Mouse (Mus musculus) gastrocnemius, postnatal 25 days (tissue): Measurements from ENCODE around the gene Pax4. TPM values are rescaled to one million over a fixed set of nuclear protein-coding genes. Genes with fewer than 3 reads are reported as not detected.

Experiments used
- DNase-seq: peaks from one replicate; pipeline ENCODE4 v3.0.0; 2022
- long read RNA-seq, 2 experiments: library from polyadenylated mRNA; stranded (forward); transcript quantifications; one replicate each; pipeline ENCODE4 v2.0.0; 2021
- total RNA-seq, 2 experiments: library from RNA; stranded (reverse); gene quantifications; 1 replicate in 1 of 2; 2 replicates in 1 of 2; pipeline ENCODE4 v1.2.3; 2021

Pax4 gene
- total RNA-seq = not detected
- long read RNA-seq, experiment 1 = 0 reads
- long read RNA-seq, experiment 2 = 0 reads

GRCm38 (mm10) chr6:28449253-28449652, at the start of gene Pax4:
Pax4 (minus strand) TSS chr6:28449353.
- DNase-seq = no peak

- peak; percentile 10 for DNase-seq
Observed at GRCm38 (mm10) chr6:28497837-28498236, 48.7 kb upstream of the Pax4 start.

- no peak for DNase-seq
Observed at GRCm38 (mm10) chr6:28491198-28491597, 42.0 kb upstream of the Pax4 start.

DNA sequence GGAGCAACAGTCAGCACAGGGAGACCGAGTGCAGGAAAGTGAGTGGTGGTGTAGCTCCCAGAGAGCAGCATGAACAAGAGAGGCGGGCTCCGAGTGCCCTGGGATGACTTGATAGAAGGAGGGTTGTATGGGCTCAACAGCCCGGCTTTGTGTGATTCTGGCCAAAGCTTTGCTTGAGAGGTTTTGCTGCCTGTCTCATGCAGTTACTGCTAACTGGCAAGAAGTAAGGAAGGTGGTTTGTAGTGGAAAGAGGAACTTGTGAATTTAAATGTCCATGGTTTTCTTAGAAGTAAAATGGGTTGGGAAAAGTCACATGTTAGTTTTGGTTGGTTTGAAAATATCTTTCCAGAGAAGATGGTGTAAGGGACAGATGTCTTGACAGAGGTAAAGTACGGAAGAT, 41.5 kb upstream of the Pax4 start:
- no peak for DNase-seq

DNA sequence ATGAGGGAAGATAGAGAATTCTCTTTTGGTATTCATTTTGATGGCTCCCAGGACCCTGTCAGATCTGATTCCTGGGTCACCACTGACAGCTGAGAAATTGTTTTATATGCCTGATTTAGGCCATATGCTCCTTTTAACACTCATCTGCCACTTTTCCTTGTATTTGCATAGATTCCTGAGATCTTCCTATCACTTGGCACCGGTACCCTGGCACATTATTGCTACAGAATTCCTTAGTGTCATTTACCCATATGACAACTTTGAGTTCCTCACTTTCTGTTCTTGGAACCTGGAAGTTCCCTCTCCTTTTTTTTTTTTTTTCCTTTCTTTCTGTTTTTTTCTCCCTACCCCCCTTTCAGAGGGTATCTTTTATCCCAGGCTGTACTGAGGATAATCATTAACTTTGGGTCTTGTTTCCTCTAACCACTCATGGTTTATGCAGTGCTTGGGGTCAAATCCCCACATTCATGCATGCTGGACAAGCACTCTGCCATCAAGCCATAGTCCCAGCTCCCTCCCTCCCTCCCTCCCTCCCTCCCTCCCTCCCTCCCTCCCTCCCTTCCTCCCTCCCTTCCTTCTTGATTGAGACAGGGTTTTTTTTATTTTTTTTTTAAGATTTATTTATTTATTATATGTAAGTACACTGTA, 39.2 kb upstream of the Pax4 start:
- no peak for DNase-seq

DNA sequence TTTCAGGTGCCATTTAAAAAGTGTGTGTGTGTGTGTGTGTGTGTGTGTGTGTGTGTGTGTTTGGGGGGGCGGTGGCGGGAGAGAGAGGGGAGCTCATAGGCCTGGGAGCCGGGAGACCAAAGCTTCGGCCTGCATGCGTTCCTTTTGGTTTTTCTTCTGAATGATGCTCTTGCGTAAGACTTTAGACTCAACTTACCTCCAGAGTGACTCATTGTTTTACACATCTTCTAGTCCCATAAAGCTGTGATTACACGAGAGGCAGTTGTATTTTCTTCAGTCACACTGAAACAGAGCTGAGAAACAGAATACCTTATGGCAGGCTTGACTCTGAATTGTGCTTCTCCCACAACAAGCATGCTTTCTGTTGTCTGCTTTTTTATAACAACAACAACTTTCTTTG, 37.8 kb upstream of the Pax4 start:
- DNase-seq = no peak

GRCm38 (mm10) chr6:28486471-28486870, 37.3 kb upstream of the Pax4 start:
- no peak for DNase-seq

GRCm38 (mm10) chr6:28486008-28486407, 36.9 kb upstream of the Pax4 start:
- no peak for DNase-seq

DNA sequence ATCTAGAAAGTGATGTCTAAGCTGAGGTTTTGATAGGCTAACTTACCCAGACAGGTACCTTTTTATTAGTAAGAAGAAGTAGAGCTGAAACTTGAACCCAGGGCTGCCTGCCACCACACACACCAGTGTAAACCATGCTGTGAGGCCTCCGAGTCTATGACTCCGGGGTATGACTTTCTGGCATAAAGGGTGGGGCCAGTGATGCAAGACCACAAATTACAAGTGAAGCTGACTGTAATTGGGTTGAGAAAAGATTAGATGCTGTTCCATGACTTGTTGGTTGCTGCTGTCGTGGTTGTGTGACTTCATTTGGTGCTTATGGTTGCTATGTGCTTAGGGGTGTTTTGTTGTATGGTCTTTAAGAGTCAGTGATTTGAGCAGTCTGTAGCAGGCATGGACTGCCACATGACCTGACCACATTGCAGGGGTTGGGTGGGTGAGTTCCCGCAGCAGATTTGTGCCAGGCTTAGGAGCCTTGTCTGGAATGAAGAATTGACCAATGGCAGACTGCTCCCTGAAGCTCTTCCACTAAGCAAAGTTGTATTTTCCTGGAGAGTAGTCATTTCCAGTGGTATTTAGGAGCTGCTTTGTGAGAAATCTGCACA, 33.7 kb upstream of the Pax4 start:
- DNase-seq = no peak

DNA sequence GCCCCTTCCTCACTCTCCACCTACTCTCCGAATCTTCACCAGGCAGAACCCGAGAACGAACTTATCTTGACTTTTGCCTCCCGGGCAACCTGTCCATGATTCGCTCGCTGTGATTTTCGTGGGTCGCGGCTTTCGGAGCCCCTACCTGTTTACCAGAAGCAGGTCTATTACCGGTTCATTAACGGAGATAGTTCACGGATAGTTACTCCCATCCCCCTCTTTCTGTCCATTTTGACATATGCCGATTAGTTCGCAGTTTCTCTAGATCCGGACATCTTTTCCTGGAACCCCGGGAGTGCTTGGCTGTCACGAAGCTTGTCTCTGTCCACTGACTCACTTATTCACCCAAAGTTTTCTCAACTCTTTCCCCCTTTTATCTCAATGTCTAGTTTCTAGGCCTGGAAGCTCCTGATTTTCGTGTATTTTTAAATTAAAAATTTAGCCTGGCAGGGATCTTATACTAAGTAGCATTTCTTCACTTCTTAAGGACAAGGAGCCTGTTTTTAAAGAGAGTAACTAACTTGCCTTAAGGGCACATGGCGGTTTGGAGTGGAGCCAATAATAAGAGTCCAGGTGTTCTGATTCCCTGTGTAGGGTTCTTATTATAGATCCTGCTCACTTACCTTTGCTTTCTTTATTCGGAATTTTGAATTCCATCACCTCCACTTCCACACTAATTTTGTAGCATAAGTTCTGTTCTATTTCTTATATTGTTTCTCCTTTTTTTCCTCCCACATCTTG, 31.8 kb upstream of the Pax4 start:
- no peak for DNase-seq

GRCm38 (mm10) chr6:28479865-28480751, 31.0 kb upstream of the Pax4 start:
- peak; percentile 99 for DNase-seq

GRCm38 (mm10) chr6:28474839-28475238, 25.7 kb upstream of the Pax4 start, which contains the start of gene Snd1:
Snd1 (plus strand) TSS chr6:28475139.
- DNase-seq = no peak

GRCm38 (mm10) chr6:28474211-28474610, 25.1 kb upstream of the Pax4 start:
- DNase-seq = no peak

GRCm38 (mm10) chr6:28471284-28472035, 22.3 kb upstream of the Pax4 start:
- no peak for DNase-seq

- no peak for DNase-seq
Observed at GRCm38 (mm10) chr6:28470621-28471020, 21.5 kb upstream of the Pax4 start.

DNA sequence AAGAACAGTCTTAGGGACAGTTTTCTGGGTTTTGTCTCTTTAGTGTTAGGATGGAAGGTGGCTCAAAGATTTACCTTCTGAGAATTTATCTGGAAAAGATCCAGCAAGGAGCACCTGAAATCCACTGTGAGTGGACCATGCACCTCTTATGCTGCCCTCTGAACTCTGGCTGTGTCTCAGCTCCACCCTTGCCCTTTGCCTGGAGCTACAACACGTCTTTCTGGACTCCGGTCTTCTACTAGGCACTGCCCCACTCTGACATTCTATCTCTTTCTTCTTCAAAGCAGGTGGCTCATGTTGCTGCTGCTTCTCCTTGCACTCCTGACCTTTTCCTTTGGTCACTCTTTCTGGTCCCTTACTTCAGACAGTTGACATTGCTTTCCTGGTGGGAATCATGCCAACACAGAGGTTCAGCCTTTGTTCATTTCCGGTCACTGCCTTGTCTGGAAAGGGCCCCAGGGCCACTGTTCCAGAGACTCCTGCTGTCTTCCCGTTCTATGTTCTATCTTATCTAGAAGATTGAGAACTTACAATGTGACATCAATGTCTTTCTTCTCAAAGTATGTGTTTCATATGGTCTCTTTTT, 21.0 kb upstream of the Pax4 start:
- DNase-seq = no peak

DNA sequence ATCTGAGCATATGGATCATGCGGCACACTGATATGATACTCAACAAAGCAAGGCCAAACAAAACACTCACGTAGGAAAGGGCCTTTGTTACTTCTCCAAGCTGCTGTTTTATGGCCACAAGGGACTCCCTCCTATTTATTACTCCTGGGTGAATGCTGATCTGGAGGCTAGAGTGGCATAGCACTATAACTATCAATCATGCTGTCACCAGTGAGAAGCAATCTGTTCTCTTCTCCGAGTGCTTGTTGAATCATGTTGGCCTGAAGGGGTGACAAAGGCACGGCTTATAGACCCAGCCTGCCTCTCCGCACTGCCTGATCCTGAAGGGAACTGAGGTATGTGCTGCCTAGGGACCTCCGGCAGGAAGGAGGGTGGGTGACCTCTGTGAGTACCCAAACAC, 15.5 kb upstream of the Pax4 start:
- DNase-seq = no peak

DNA sequence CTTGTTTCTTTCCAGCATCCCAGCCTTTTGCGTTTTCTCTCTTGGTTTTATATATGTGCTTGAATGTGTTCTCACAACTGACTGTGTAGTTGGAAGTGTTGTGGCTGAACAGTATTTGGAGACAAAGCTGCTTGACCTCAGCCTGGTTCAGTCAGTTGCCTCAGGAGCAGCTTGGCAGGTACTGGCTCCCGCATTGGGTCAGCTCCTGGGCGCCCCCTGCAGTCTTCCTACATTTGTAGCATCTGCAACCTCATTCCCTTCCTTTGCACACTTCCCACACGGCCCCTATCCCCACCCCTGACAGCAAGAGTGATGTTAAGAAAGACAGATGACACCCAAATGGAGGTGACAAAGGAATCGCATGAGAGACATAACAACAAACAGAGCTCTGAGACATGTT, 11.4 kb upstream of the Pax4 start:
- peak; percentile 22 for DNase-seq

DNA sequence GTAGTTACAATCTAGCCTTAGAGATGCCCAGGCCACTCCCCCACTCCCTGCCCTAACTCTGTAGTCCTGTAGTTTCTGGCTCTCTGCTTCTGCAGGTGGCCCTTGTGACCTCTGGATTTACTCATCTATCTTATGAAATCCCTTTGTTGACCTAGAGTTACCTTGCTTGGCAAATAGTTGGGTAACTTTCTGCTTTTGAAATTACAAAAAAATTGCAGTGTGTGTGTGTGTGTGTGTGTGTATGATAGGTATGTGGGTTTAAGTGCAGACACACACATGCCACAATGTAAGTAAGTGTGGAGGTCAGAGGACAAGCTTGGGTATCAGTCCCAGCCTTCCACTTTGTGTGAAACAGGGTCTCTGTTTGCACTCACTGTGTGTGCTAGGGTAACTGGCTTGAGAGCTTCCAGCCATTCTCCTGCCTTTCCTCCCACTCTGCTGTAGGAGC, 10.1 kb upstream of the Pax4 start:
- no peak for DNase-seq

- no peak for DNase-seq
Observed at GRCm38 (mm10) chr6:28450977-28451376, 1.8 kb upstream of the Pax4 start.

GRCm38 (mm10) chr6:28450481-28450880, 1.3 kb upstream of the Pax4 start:
- no peak for DNase-seq
